Mouse (Mus musculus): ENCODE measurements around the gene Kif22. TPM values are rescaled to one million over a fixed set of nuclear protein-coding genes. Genes with fewer than 3 reads are reported as not detected.

Gene Kif22
- polyA plus RNA-seq, 1 experiment from 2014 or later = 136 TPM

DNA sequence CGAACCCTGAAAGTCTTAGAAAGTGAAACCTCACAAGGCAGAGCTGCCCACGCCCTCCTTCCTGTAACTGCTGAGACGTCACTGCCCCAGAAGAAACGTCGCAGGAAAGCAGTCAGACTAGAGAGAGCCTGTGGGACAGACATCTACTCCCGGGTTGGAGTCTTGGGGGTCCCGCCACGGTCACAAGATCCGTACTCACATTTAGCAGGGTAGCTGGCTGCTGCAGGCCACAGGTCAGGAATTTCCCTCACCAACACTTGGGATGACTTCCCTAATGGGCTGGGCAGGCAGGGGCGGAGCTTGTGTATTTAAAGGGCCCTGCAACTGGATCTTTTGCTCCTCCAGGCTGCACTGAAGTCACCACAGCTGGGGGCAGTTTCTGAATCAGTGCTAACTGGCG, 28.0 kb downstream of the Kif22 start, which contains the start of gene Mvp:
Gene Mvp, minus strand, starts transcription at position 302 of the 400 bp plus-strand sequence.
- 40% methylated on average over 11 of the region's 11 CpGs for WGBS
- H3K9ac ChIP-seq = peak within 1 kb of the TSS; percentile 82; the same call in 1 of the 2 replicates
- H3K9me3 ChIP-seq = no peaks in the 10 kb centered on the region
- H3K27ac ChIP-seq = peak within 1 kb of the TSS; percentile 93; the same call in 1 of the 2 replicates
- H3K4me3 ChIP-seq = peak within 1 kb of the TSS; percentile 55
- H3K4me1 ChIP-seq = peaks cover 42% of the 10 kb centered on the region
- no peak for ATAC-seq (ENCODE audit: insufficient number of reproducible peaks, insufficient read depth, low FRiP score, low TSS enrichment)
- peaks cover 36% of the 10 kb centered on the region for H3K36me3 ChIP-seq
- H3K27me3 ChIP-seq = no peaks in the 10 kb centered on the region
- H3K4me2 ChIP-seq (replicated peaks) = peak within 1 kb of the TSS; percentile 97

DNA sequence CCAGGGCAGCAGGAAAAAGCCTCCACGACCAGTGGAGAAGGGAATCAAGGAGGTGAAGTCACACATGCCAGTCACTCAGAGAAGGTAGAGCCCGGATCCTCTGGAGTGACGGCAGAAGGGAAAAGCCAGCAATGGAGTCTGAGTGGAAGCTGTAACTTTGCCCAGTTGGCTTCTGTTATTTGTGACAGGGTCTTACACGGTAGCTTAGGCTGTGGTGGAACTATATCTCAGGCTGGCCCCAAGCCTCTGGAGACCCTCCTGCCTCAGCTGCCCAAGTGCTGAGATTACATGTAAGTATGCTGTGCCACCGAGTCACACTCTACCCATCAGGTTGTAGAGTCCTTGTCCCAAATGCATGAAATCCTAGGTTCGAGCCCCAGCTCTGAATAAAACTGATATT, 28.9 kb downstream of the Kif22 start:
- peaks cover 36% of the 10 kb centered on the region for H3K36me3 ChIP-seq
- no peak overlapping the region for H3K4me2 ChIP-seq (replicated peaks)
- H3K9me3 ChIP-seq = no peaks in the 10 kb centered on the region
- no peak overlapping the region for H3K27ac ChIP-seq
- H3K4me1 ChIP-seq = peaks cover 35% of the 10 kb centered on the region
- H3K27me3 ChIP-seq = no peaks in the 10 kb centered on the region
- H3K4me3 ChIP-seq = no peak overlapping the region
- WGBS = 94% methylated on average over 6 of the region's 6 CpGs
- no peak overlapping the region for H3K9ac ChIP-seq
- ATAC-seq (ENCODE audit: insufficient number of reproducible peaks, insufficient read depth, low FRiP score, low TSS enrichment) = no peak

DNA sequence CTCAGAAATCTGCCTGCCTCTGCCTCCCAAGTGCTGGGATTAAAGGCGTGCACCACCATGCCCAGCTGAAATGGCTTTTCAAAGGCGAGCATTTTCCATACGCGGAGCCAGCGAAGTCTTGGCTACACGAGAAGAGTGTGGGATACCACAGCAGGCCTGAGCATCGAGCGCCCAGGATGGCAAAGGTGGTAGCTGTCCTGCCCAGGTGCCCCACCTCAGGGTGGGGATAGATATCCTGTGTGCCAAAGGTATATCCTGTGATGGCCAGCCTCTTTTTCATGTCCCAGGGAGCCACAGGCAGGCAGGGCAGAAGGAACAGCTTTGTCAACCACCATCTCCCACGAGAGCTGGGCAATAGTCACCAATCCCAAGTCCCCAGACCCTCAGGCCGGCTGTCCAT, 29.4 kb downstream of the Kif22 start:
- H3K4me2 ChIP-seq (replicated peaks) = no peak overlapping the region
- H3K9me3 ChIP-seq = no peaks in the 10 kb centered on the region
- WGBS = 97% methylated on average over 10 of the region's 10 CpGs
- ATAC-seq (ENCODE audit: insufficient number of reproducible peaks, insufficient read depth, low FRiP score, low TSS enrichment) = no peak
- H3K4me3 ChIP-seq = no peak overlapping the region
- H3K27ac ChIP-seq = no peak overlapping the region
- peaks cover 36% of the 10 kb centered on the region for H3K36me3 ChIP-seq
- H3K27me3 ChIP-seq = no peaks in the 10 kb centered on the region
- peaks cover 30% of the 10 kb centered on the region for H3K4me1 ChIP-seq
- H3K9ac ChIP-seq = no peak overlapping the region

DNA sequence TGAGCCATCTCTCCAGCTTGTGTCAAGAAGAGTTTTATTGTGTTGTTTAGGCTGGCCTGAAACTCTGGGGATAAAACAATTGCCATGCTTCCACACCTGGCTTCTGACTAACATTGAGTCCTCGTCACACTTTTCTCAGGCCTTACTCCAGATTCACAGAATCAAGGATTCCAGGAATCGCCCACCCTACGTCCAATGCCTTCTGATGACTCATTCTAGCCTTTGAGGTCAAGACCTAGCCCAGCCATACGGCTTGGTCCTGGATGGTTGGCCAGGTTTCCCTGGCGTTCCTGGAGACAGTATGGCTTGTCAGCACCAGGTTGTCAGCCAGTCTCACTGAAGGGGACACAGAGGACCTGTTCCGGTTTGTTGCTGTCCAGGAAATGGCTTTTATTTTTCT, 29.9 kb downstream of the Kif22 start:
- H3K27me3 ChIP-seq = no peaks in the 10 kb centered on the region
- no peak for ATAC-seq (ENCODE audit: insufficient number of reproducible peaks, insufficient read depth, low FRiP score, low TSS enrichment)
- peaks cover 36% of the 10 kb centered on the region for H3K36me3 ChIP-seq

DNA sequence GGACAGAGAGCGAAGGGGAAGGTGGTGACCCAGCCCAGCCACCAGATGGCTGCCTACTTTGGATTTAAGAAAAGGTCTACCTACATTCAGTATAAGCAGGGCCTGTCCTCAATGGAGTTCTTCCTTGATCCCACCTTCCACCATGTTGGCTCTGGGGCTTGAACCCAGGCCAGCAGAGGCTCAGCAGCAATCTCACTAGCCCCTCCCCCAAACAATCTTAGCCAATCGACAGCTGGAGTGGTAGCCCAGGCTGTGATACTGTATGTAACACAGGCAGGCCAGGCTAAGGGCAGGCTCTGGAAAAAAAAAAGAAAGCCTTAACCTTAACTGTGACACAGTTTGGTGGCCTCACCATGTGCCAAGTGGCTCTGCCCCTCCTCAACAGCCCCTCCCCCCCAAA, 30.6 kb downstream of the Kif22 start:
- WGBS = 70% methylated on average over 2 of the region's 2 CpGs
- Histone ChIP-seq H3K4me3 (no peak overlapping the region), H3K27ac (no peak overlapping the region), H3K9me3 (no peaks in the 10 kb centered on the region), H3K36me3 (peaks cover 36% of the 10 kb centered on the region), H3K4me2 (replicated peaks) (no peak overlapping the region), H3K27me3 (no peaks in the 10 kb centered on the region), H3K4me1 (peaks cover 26% of the 10 kb centered on the region), H3K9ac (no peak overlapping the region)
- ATAC-seq (ENCODE audit: insufficient number of reproducible peaks, insufficient read depth, low FRiP score, low TSS enrichment) = no peak

More for the DNA sequence above, 29.9 kb downstream of the Kif22 start:
- H3K27ac ChIP-seq = no peak overlapping the region
- H3K4me1 ChIP-seq = peaks cover 26% of the 10 kb centered on the region
- H3K9ac ChIP-seq = no peak overlapping the region
- H3K4me2 ChIP-seq (replicated peaks) = no peak overlapping the region
- WGBS = 87% methylated on average over 6 of the region's 6 CpGs
- H3K9me3 ChIP-seq = no peaks in the 10 kb centered on the region
- no peak overlapping the region for H3K4me3 ChIP-seq

DNA sequence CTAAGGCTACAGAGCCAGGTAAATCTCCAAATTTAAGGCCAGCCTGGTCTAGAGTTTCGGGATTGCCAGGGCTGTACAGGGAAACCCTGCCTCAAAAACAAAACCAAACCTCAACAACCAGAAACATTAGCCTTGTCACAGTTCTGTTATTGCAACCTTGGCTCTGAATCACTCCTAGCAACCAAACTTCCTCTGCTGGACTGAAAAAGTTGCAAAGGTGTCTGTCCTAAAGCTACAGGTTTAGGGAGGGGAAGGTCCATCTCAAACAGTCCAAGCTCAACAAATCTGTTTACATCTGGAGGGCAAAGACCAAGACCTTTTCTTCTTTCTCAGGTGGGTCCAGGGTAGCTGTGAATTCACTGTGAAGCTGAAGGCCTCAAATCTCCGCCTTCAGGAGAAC, 31.2 kb downstream of the Kif22 start:
- H3K36me3 ChIP-seq = peaks cover 36% of the 10 kb centered on the region
- H3K9me3 ChIP-seq = no peaks in the 10 kb centered on the region
- no peak overlapping the region for H3K4me2 ChIP-seq (replicated peaks)
- H3K27me3 ChIP-seq = no peaks in the 10 kb centered on the region
- H3K9ac ChIP-seq = no peak overlapping the region
- WGBS = 92% methylated on average over 2 of the region's 2 CpGs
- H3K4me1 ChIP-seq = peaks cover 24% of the 10 kb centered on the region
- ATAC-seq (ENCODE audit: insufficient number of reproducible peaks, insufficient read depth, low FRiP score, low TSS enrichment) = no peak
- no peak overlapping the region for H3K27ac ChIP-seq
- H3K4me3 ChIP-seq = no peak overlapping the region

DNA sequence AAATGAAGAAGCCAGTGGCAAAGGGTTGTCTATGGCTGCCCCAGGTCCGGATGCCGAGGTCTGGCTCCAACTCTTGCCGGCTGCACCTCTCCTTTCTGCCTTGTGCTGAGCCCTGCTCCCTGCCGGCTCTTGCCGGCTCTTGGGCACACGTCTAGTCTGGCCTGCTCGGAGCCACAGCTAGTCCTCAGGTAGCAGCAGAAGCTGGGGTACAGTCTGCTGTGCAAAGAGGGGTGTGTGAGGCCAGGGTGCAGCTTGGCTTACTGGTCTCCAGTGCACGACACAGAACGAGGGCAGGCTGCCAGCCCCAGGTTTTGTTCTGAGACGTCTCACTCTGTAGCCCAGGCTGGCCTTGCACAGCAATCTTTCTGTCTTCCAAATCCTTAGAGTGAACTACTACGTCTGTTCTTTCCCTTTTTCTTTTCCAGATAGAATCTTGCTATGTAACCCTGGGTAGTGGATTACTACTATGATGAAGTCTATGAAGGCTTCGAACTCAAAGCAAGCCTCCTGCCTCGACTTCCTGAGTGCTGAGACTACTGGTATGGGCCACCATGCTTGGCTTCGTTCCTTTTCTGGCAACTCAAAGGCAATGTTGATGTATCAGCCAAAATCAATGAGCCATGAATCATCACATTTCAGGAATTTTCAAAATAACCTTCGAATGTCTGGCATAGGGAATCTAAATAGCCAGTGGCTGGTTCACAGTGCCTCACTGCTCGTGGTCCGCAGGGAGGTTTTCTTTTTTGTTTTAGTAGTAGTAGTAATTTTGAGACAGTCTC, 32.8 kb downstream of the Kif22 start:
- WGBS = 83% methylated on average over 17 of the region's 17 CpGs
- no peak for ATAC-seq (ENCODE audit: insufficient number of reproducible peaks, insufficient read depth, low FRiP score, low TSS enrichment)

DNA sequence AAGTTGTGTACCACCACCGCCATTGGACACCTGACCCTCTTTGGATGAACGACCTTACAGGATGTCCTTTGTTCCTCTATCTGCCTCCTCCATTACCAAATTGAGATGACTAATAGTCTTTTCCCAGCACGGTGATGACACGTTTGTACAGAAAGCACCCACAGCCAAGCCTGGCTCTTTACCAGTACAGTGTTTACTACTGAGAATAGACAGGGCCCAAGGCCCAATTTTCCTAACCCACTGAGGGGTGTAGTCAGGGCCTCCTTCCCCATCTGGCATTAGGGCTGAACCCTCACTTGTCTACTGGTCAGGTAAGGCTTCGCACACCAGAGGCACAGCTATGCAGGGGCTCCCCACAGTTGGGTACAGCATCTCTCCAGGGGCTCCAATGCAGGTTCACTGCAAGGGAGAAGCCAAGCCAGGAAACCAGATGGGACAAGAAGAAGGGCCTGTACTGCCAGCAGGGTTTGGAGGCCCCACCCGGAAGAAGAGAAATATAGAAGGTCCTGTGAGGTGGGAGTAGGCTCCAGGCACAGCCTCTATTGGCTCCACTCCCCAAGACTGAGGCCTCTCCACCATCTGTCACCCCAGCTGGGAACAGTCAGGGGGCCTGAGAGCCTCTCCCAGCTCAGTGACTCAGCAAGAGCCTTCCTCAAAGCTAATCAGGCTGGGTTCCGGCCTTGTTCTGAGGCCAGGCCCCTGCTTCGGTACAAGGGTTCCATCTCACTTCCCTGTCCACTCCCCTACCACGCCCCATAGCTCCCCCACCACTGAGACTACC, 33.8 kb downstream of the Kif22 start:
- Histone ChIP-seq H3K9ac (no peak overlapping the region), H3K4me3 (no peak overlapping the region), H3K27ac (0 out of 2 replicates have a peak overlapping the region, but pooled peaks have one; percentile 17), H3K36me3 (peaks cover 13% of the 10 kb centered on the region), H3K4me1 (0 out of 2 replicates have a peak, but pooled peaks cover 5% of the 10 kb centered on the region), H3K27me3 (no peaks in the 10 kb centered on the region), H3K9me3 (no peaks in the 10 kb centered on the region), H3K4me2 (replicated peaks) (no peak overlapping the region)
- no peak for ATAC-seq (ENCODE audit: insufficient number of reproducible peaks, insufficient read depth, low FRiP score, low TSS enrichment)
- WGBS = 71% methylated on average over 9 of the region's 9 CpGs

More for the DNA sequence above, 32.8 kb downstream of the Kif22 start:
- Histone ChIP-seq H3K4me2 (replicated peaks) (no peak overlapping the region), H3K27me3 (no peaks in the 10 kb centered on the region), H3K27ac (no peak overlapping the region), H3K36me3 (peaks cover 23% of the 10 kb centered on the region), H3K4me3 (no peak overlapping the region), H3K9me3 (no peaks in the 10 kb centered on the region), H3K9ac (no peak overlapping the region), H3K4me1 (peaks cover 11% of the 10 kb centered on the region)

DNA sequence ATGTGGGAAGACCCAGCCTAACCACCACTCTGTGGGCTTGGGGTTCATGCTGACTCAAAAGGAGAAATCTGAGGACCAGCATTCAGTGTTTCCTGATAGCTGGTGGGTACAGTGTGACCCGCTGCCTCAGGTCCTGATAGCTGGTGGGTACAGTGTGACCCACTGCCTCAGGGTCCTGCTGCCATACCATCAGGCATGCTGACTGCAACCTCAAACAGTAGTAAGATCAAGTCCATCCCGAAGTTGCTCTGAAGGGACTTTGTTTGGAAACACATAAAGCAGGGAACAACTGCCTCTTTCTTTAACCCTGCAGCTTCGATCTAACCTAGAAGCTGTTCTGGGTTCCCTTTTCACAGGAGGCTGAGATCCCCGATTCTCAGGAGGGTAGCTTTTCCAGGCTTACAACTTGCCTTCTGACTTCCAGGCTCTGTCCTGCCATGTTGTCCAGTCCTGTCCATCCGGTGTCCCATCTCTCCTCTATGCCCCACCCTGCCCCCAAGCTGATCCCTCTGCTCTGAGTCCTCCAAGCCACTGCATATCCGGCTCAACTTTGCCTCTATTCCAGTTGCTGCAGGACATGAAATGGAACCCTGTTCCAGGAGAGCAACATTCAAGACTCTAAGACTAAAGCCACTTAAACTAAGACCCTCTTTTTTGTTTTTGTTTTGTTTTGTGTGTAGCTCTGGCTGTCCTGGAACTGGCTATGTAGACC, 34.8 kb downstream of the Kif22 start:
- no peak for ATAC-seq (ENCODE audit: insufficient number of reproducible peaks, insufficient read depth, low FRiP score, low TSS enrichment)

DNA sequence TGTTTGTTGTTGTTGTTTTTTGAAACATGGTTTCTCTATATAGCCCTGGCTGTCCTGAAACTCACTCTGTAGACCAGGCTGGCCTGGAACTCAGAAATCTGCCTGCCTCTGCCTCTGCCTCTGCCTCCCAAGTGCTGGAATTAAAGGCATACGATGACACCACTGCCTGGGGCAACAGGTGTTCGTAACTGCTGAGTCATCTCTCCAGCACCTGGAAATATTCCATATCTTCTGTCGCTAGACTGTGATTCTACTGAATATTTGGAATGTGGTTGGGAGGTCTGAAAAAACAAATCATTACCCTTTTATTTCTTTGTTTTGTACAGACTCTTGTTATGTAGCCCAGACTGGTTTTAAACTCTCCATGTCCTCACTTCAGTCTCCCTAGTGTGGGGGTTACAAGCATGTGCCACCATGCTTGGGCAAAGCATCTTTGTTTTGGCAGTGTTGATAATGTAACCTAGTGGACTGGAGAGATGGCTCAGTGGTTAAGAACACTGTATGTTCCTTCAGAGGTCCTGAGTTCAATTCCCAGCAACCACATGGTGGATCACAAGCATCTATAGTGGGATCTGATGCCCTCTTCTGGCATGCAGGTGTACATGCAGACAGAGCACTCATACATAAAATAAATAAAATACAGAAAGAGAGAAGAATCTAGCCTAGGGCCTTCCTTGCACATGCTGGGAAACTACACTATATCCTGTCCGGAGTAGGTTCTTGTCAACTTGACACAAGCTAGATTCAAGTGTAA, 38.0 kb downstream of the Kif22 start:
- Histone ChIP-seq H3K36me3 (no peaks in the 10 kb centered on the region), H3K9ac (no peak overlapping the region), H3K4me2 (replicated peaks) (no peak overlapping the region), H3K27me3 (no peaks in the 10 kb centered on the region), H3K4me3 (no peak overlapping the region), H3K27ac (no peak overlapping the region), H3K4me1 (0 out of 2 replicates have a peak, but pooled peaks cover 5% of the 10 kb centered on the region), H3K9me3 (no peaks in the 10 kb centered on the region)
- no peak for ATAC-seq (ENCODE audit: insufficient number of reproducible peaks, insufficient read depth, low FRiP score, low TSS enrichment)
- 86% methylated on average over 4 of the region's 4 CpGs for WGBS

More for the DNA sequence above, 34.8 kb downstream of the Kif22 start:
- Histone ChIP-seq H3K9me3 (no peaks in the 10 kb centered on the region), H3K4me2 (replicated peaks) (no peak overlapping the region), H3K36me3 (peaks cover 8% of the 10 kb centered on the region), H3K4me1 (0 out of 2 replicates have a peak, but pooled peaks cover 5% of the 10 kb centered on the region), H3K27me3 (no peaks in the 10 kb centered on the region), H3K4me3 (no peak overlapping the region), H3K27ac (no peak overlapping the region), H3K9ac (no peak overlapping the region)
- 78% methylated on average over 6 of the region's 6 CpGs for WGBS

DNA sequence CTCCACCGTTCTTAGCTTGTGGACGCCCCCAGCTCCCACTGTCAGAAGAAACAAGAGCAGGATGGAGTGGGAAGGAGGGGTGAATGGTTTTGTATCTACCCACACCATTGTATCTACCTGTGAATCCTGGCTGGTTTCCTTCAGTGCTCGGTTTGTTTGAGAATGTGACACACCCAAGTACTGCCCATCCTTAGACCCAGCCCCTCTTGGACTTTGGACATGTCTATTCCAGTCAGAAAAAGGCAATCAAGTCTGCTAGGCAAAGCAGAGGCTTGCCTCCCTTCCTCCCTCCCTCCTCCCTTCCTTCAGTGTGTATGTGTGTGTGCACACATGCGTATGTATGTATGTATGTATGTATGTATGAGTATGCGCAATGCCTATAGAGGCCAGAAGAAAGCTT, 38.7 kb downstream of the Kif22 start:
- 87% methylated on average over 5 of the region's 5 CpGs for WGBS
- no peak overlapping the region for H3K9ac ChIP-seq
- H3K27ac ChIP-seq = no peak overlapping the region
- no peak for ATAC-seq (ENCODE audit: insufficient number of reproducible peaks, insufficient read depth, low FRiP score, low TSS enrichment)
- H3K9me3 ChIP-seq = no peaks in the 10 kb centered on the region
- no peak overlapping the region for H3K4me2 ChIP-seq (replicated peaks)
- no peaks in the 10 kb centered on the region for H3K27me3 ChIP-seq
- H3K4me1 ChIP-seq = 0 out of 2 replicates have a peak, but pooled peaks cover 5% of the 10 kb centered on the region
- H3K36me3 ChIP-seq = no peaks in the 10 kb centered on the region
- H3K4me3 ChIP-seq = no peak overlapping the region

All from embryonic facial prominence, embryonic 12.5 days (tissue).